In genomic region chr7:89903007-89903406, GRCm38 (mm10) we compare ENCODE assay signal across 11 mouse cellular contexts. TPM values are rescaled to one million over a fixed set of nuclear protein-coding genes. Genes with fewer than 3 reads are reported as not detected.
DNase-seq lines count a peak whose midpoint lies in the region; ATAC-seq and TF ChIP-seq lines count a peak whose summit lies in the region.
"Had no signal": no experiment of that assay in that cellular context is flagged by ENCODE, and none has a peak within 500 bp of the region (broad histone marks: within the 10 kb centered on the region; RNA-seq: fewer than 3 reads in every experiment).

No protein-coding gene starts in this region.

- H3K9me3 ChIP-seq in forebrain, embryonic 10.5 days = no peaks in the 10 kb centered on the region
- no peaks in the 10 kb centered on the region for H3K9me3 ChIP-seq in forebrain, embryonic 16.5 days (ENCODE audit: control insufficient read depth, low read length)
- H3K9me3 ChIP-seq in kidney, embryonic 16.5 days (ENCODE audit: low read length) = no peaks in the 10 kb centered on the region
- no peaks in the 10 kb centered on the region for H3K9me3 ChIP-seq in embryonic facial prominence, embryonic 14.5 days (ENCODE audit: control insufficient read depth, low read length)
- H3K9me3 ChIP-seq in midbrain, embryonic 10.5 days (replicated peaks) = no peaks in the 10 kb centered on the region
- H3K9me3 ChIP-seq: liver, embryonic 13.5 days had no signal

- H3K4me3 ChIP-seq in forebrain, embryonic 10.5 days = 0 out of 2 replicates have a peak overlapping the region, but pooled peaks have one; percentile 9
- no peak overlapping the region for H3K4me3 ChIP-seq in forebrain, embryonic 16.5 days (replicated peaks; ENCODE audit: low read length)
- H3K4me3 ChIP-seq in kidney, embryonic 16.5 days (ENCODE audit: low read length) = peak overlapping the region; percentile 27
- peak overlapping the region; percentile 17; the same call in 1 of the 2 replicates for H3K4me3 ChIP-seq in embryonic facial prominence, embryonic 14.5 days (ENCODE audit: low read depth, low read length)
- peak overlapping the region; percentile 39; the same call in 1 of the 2 replicates for H3K4me3 ChIP-seq in midbrain, embryonic 10.5 days
- no peak overlapping the region for H3K4me3 ChIP-seq in thymus, adult 2 months (ENCODE audit: control insufficient read depth, insufficient read depth, low read length)
- H3K4me3 ChIP-seq: liver, embryonic 13.5 days had no signal

- no peak overlapping the region for H3K9ac ChIP-seq in forebrain, embryonic 16.5 days (replicated peaks; ENCODE audit: low read depth, low read length)
- H3K9ac ChIP-seq in kidney, embryonic 16.5 days (replicated peaks; ENCODE audit: low read length) = no peak overlapping the region
- no peak overlapping the region for H3K9ac ChIP-seq in embryonic facial prominence, embryonic 14.5 days (ENCODE audit: low read depth, low read length)
- H3K9ac ChIP-seq: liver, embryonic 13.5 days had no signal

- no peak for ATAC-seq in forebrain, embryonic 16.5 days
- ATAC-seq in kidney, embryonic 16.5 days (ENCODE audit: low FRiP score, low TSS enrichment) = no peak
- peak; percentile 51; the same call in 1 of the 2 replicates for ATAC-seq in embryonic facial prominence, embryonic 14.5 days (ENCODE audit: low read depth)

- H3K36me3 ChIP-seq in forebrain, embryonic 10.5 days (replicated peaks) = no peaks in the 10 kb centered on the region
- no peaks in the 10 kb centered on the region for H3K36me3 ChIP-seq in forebrain, embryonic 16.5 days (ENCODE audit: control insufficient read depth, insufficient read depth)
- no peaks in the 10 kb centered on the region for H3K36me3 ChIP-seq in kidney, embryonic 16.5 days (ENCODE audit: insufficient read depth, low read length)
- no peaks in the 10 kb centered on the region for H3K36me3 ChIP-seq in embryonic facial prominence, embryonic 14.5 days (ENCODE audit: control insufficient read depth, insufficient read depth, low read length)
- no peaks in the 10 kb centered on the region for H3K36me3 ChIP-seq in midbrain, embryonic 10.5 days
- no peaks in the 10 kb centered on the region for H3K36me3 ChIP-seq in thymus, adult 2 months (ENCODE audit: control insufficient read depth, insufficient read depth, low read length)
- H3K36me3 ChIP-seq: liver, embryonic 13.5 days had no signal

- TF ChIP-seq CTCF in thymus, adult 2 months (IDR thresholded peaks at IDR 0.05; ENCODE audit: borderline replicate concordance, control insufficient read depth, extremely low read depth, insufficient read depth, low read length, poor library complexity) = no peak

- peak; percentile 17 for DNase-seq in forebrain, embryonic 10.5 days (ENCODE audit: extremely low spot score, low spot score)
- DNase-seq in kidney, adult 9 months = no peak
- DNase-seq in embryonic facial prominence, embryonic 14.5 days (ENCODE audit: low spot score) = no peak
- DNase-seq in midbrain, embryonic 10.5 days (ENCODE audit: low spot score) = no peak
- no peak for DNase-seq in frontal cortex, adult 2 months (ENCODE audit: extremely low spot score in 1 of 2, low spot score in 1 of 2)
- DNase-seq in thymus, adult 2 months = no peak
- DNase-seq: layer of hippocampus, adult 9-11 months; liver, embryonic 13.5 days; spleen, adult 18-20 months had no signal

- H3K27ac ChIP-seq in forebrain, embryonic 10.5 days = no peak overlapping the region
- H3K27ac ChIP-seq in forebrain, embryonic 16.5 days (ENCODE audit: low read length) = no peak overlapping the region
- no peak overlapping the region for H3K27ac ChIP-seq in kidney, embryonic 16.5 days (ENCODE audit: low read length)
- H3K27ac ChIP-seq in embryonic facial prominence, embryonic 14.5 days (replicated peaks; ENCODE audit: low read depth, low read length) = no peak overlapping the region
- H3K27ac ChIP-seq in midbrain, embryonic 10.5 days (replicated peaks) = no peak overlapping the region
- no peak overlapping the region for H3K27ac ChIP-seq in thymus, adult 2 months (ENCODE audit: control insufficient read depth, insufficient read depth, low read length)
- H3K27ac ChIP-seq: liver, embryonic 13.5 days had no signal

- H3K4me1 ChIP-seq in forebrain, embryonic 10.5 days = peaks cover 12% of the 10 kb centered on the region
- H3K4me1 ChIP-seq in forebrain, embryonic 16.5 days (replicated peaks; ENCODE audit: control insufficient read depth, insufficient read depth, low read length) = peaks cover 8% of the 10 kb centered on the region
- peaks cover 9% of the 10 kb centered on the region for H3K4me1 ChIP-seq in kidney, embryonic 16.5 days (ENCODE audit: insufficient read depth, low read length)
- H3K4me1 ChIP-seq in embryonic facial prominence, embryonic 14.5 days (ENCODE audit: control insufficient read depth, insufficient read depth, low read length) = peaks cover 3% of the 10 kb centered on the region; the same call in 1 of the 2 replicates
- peaks cover 13% of the 10 kb centered on the region for H3K4me1 ChIP-seq in midbrain, embryonic 10.5 days
- no peaks in the 10 kb centered on the region for H3K4me1 ChIP-seq in thymus, adult 2 months (replicated peaks; ENCODE audit: control insufficient read depth, insufficient read depth, low read length)

- WGBS in forebrain, embryonic 10.5 days = 89% methylated on average over 8 of the region's 8 CpGs
- WGBS in forebrain, embryonic 16.5 days = 81% methylated on average over 8 of the region's 8 CpGs
- 89% methylated on average over 8 of the region's 8 CpGs for WGBS in kidney, embryonic 16.5 days
- 73% methylated on average over 8 of the region's 8 CpGs for WGBS in embryonic facial prominence, embryonic 14.5 days
- 88% methylated on average over 8 of the region's 8 CpGs for WGBS in midbrain, embryonic 10.5 days
- 87% methylated on average over 8 of the region's 8 CpGs for WGBS in thymus, adult 2 months

- H3K27me3 ChIP-seq in forebrain, embryonic 10.5 days (ENCODE audit: poor library complexity, severe bottlenecking) = no peaks in the 10 kb centered on the region
- H3K27me3 ChIP-seq in forebrain, embryonic 16.5 days (replicated peaks; ENCODE audit: control insufficient read depth, insufficient read depth, low read length) = no peaks in the 10 kb centered on the region
- no peaks in the 10 kb centered on the region for H3K27me3 ChIP-seq in kidney, embryonic 16.5 days (ENCODE audit: insufficient read depth, low read length)
- no peaks in the 10 kb centered on the region for H3K27me3 ChIP-seq in embryonic facial prominence, embryonic 14.5 days (replicated peaks; ENCODE audit: control insufficient read depth, insufficient read depth, low read length)
- H3K27me3 ChIP-seq in midbrain, embryonic 10.5 days (ENCODE audit: low read depth, poor library complexity, severe bottlenecking) = no peaks in the 10 kb centered on the region
- no peaks in the 10 kb centered on the region for H3K27me3 ChIP-seq in thymus, adult 2 months (ENCODE audit: control insufficient read depth, insufficient read depth, low read length)
- H3K27me3 ChIP-seq: liver, embryonic 13.5 days had no signal

- H3K4me2 ChIP-seq in forebrain, embryonic 16.5 days (ENCODE audit: low read length) = no peak overlapping the region; the same call in 1 of the 2 replicates
- peak overlapping the region; percentile 55 for H3K4me2 ChIP-seq in kidney, embryonic 16.5 days (replicated peaks; ENCODE audit: low read depth, low read length)
- H3K4me2 ChIP-seq in embryonic facial prominence, embryonic 14.5 days (ENCODE audit: low read depth, low read length) = peak overlapping the region; percentile 48
- H3K4me2 ChIP-seq: liver, embryonic 13.5 days had no signal

- TF ChIP-seq POLR2A in thymus, adult 2 months (IDR thresholded peaks at IDR 0.05; ENCODE audit: control insufficient read depth, extremely low read depth, insufficient read depth, low read length, poor library complexity) = no peak

RNA-seq across cellular contexts. Expression of gene Ccdc81, which starts 0.4 kb away (rescaled TPM):
- polyA plus RNA-seq in forebrain, embryonic 10.5 days (2016; fragmentation: Nextera tagmentation; extraction: Ambion mirVana) = not detected in 2 replicates
- polyA plus RNA-seq in forebrain, embryonic 16.5 days (2015; fragmentation: Nextera tagmentation; extraction: Ambion mirVana) = 0.39 and 0.48 TPM in 2 replicates
- 0.14 and 0.25 TPM in 2 replicates for polyA plus RNA-seq in kidney, embryonic 16.5 days (2015; fragmentation: Nextera tagmentation; extraction: Ambion mirVana)
- polyA plus RNA-seq in embryonic facial prominence, embryonic 14.5 days (2014; fragmentation: Nextera tagmentation; extraction: Ambion mirVana) = 0.48 and 1.2 TPM in 2 replicates
- 0.06 and 0.10 TPM in 2 replicates for polyA plus RNA-seq in midbrain, embryonic 10.5 days (2016; fragmentation: Nextera tagmentation; extraction: Ambion mirVana)
- 0.99 and 1.1 TPM in 2 replicates for polyA plus RNA-seq in frontal cortex, adult 2 months (2012; rRNA removed)
- not detected in 2 replicates for polyA plus RNA-seq in thymus, adult 2 months (2012; rRNA removed)
- polyA plus RNA-seq: liver, embryonic 13.5 days had no signal

RNA-seq across cellular contexts. Expression of gene Hikeshi, which starts 38.0 kb away (rescaled TPM):
- polyA plus RNA-seq in forebrain, embryonic 10.5 days (2016; fragmentation: Nextera tagmentation; extraction: Ambion mirVana) = 151 and 170 TPM in 2 replicates
- 154 and 158 TPM in 2 replicates for polyA plus RNA-seq in forebrain, embryonic 16.5 days (2015; fragmentation: Nextera tagmentation; extraction: Ambion mirVana)
- 131 and 138 TPM in 2 replicates for polyA plus RNA-seq in kidney, embryonic 16.5 days (2015; fragmentation: Nextera tagmentation; extraction: Ambion mirVana)
- polyA plus RNA-seq in embryonic facial prominence, embryonic 14.5 days (2014; fragmentation: Nextera tagmentation; extraction: Ambion mirVana) = 125 and 136 TPM in 2 replicates
- polyA plus RNA-seq in midbrain, embryonic 10.5 days (2016; fragmentation: Nextera tagmentation; extraction: Ambion mirVana) = 143 and 171 TPM in 2 replicates
- 71.8 and 73.7 TPM in 2 replicates for polyA plus RNA-seq in frontal cortex, adult 2 months (2012; rRNA removed)
- polyA plus RNA-seq in thymus, adult 2 months (2012; rRNA removed) = 46.0 and 57.5 TPM in 2 replicates

Comparison
In these comparisons a context has a peak if more than half of its experiments do, and no peak if none do; other contexts are left out.
1. H3K4me3 ChIP-seq: peak in forebrain, embryonic 10.5 days (single experiment), kidney, embryonic 16.5 days (single experiment), embryonic facial prominence, embryonic 14.5 days (single experiment) and midbrain, embryonic 10.5 days (single experiment); none in forebrain, embryonic 16.5 days (single experiment) and thymus, adult 2 months (single experiment).